Mouse (Mus musculus): ENCODE data around the gene Actg2. TPM values are rescaled to one million over a fixed set of nuclear protein-coding genes. Genes with fewer than 3 reads are reported as not detected.
A peak's percentile ranks its signal among the peaks of the same experiment; 100 is the strongest.
"Not testable (repeated sequence)": the region's sequence is repeated elsewhere in the genome, so short reads cannot be mapped to it uniquely, and the experiment has no call there.

Actg2 gene
- not detected for total RNA-seq (2022)

- DNase-seq (ENCODE audit: low spot score in 2 of 2) = no peak
Measured at GRCm38 (mm10) chr6:83536028-83536794, at the start of gene Actg2. TSS of gene Actg2 (minus strand) at chr6:83536265.

- DNase-seq (ENCODE audit: low spot score in 2 of 2) = not testable (repeated sequence)
Measured at GRCm38 (mm10) chr6:83585328-83585727, 49.3 kb upstream of the Actg2 start.

- no peak for DNase-seq (ENCODE audit: low spot score in 2 of 2)
Measured at GRCm38 (mm10) chr6:83583591-83583990, 47.5 kb upstream of the Actg2 start.

- DNase-seq (ENCODE audit: low spot score in 2 of 2) = no peak
Measured at GRCm38 (mm10) chr6:83582938-83583270, 46.8 kb upstream of the Actg2 start.

GRCm38 (mm10) chr6:83582135-83582937 is 46.3 kb upstream of the Actg2 start:
- no peak for DNase-seq (ENCODE audit: low spot score in 2 of 2)

GRCm38 (mm10) chr6:83577534-83577933 is 41.5 kb upstream of the Actg2 start:
- DNase-seq (ENCODE audit: low spot score in 2 of 2) = no peak

- DNase-seq (ENCODE audit: low spot score in 2 of 2) = no peak
Measured at GRCm38 (mm10) chr6:83575609-83576008, 39.5 kb upstream of the Actg2 start.

GRCm38 (mm10) chr6:83572671-83573070 is 36.6 kb upstream of the Actg2 start, which contains the start of gene Stambp:
TSS of gene Stambp (minus strand) at chr6:83572729.
- peak in 1 of 2 experiments; percentile 16 for DNase-seq (ENCODE audit: low spot score in 2 of 2)

- peak; percentile 89 to 91 for DNase-seq (ENCODE audit: low spot score in 2 of 2)
Measured at GRCm38 (mm10) chr6:83571840-83572667, 36.0 kb upstream of the Actg2 start.

GRCm38 (mm10) chr6:83568901-83569862 is 33.1 kb upstream of the Actg2 start:
- no peak for DNase-seq (ENCODE audit: low spot score in 2 of 2)

GRCm38 (mm10) chr6:83555972-83556371 is 19.9 kb upstream of the Actg2 start:
- no peak for DNase-seq (ENCODE audit: low spot score in 2 of 2)

- DNase-seq (ENCODE audit: low spot score in 2 of 2) = no peak
Measured at GRCm38 (mm10) chr6:83548346-83548745, 12.3 kb upstream of the Actg2 start.

GRCm38 (mm10) chr6:83545778-83546177 is 9.7 kb upstream of the Actg2 start:
- DNase-seq (ENCODE audit: low spot score in 2 of 2) = no peak

- peak in 1 of 2 experiments; percentile 29 for DNase-seq (ENCODE audit: low spot score in 2 of 2)
Measured at GRCm38 (mm10) chr6:83541756-83542456, 5.8 kb upstream of the Actg2 start.

- peak in 1 of 2 experiments; percentile 36 for DNase-seq (ENCODE audit: low spot score in 2 of 2)
Measured at GRCm38 (mm10) chr6:83540017-83540416, 4.0 kb upstream of the Actg2 start.

- DNase-seq (ENCODE audit: low spot score in 2 of 2) = no peak
Measured at GRCm38 (mm10) chr6:83536795-83537059, 662 bp upstream of the Actg2 start.

GRCm38 (mm10) chr6:83532608-83533007 is 3.5 kb downstream of the Actg2 start:
- no peak for DNase-seq (ENCODE audit: low spot score in 2 of 2)

- DNase-seq (ENCODE audit: low spot score in 2 of 2) = no peak
Measured at GRCm38 (mm10) chr6:83523194-83523593, 12.9 kb downstream of the Actg2 start.

GRCm38 (mm10) chr6:83521784-83522183 is 14.3 kb downstream of the Actg2 start:
- DNase-seq (ENCODE audit: low spot score in 2 of 2) = no peak

GRCm38 (mm10) chr6:83518637-83519036 is 17.4 kb downstream of the Actg2 start:
- DNase-seq (ENCODE audit: low spot score in 2 of 2) = no peak
